Mouse (Mus musculus): ENCODE data around the gene Lin54. TPM values are rescaled to one million over a fixed set of nuclear protein-coding genes. Genes with fewer than 3 reads are reported as not detected.

Lin54 gene
- polyA plus RNA-seq, 1 experiment from 2014 or later, result 9.3 TPM

- Histone ChIP-seq H3K36me3 (peaks cover 31% of the 10 kb centered on the region), H3K9me3 (replicated peaks) (no peaks in the 10 kb centered on the region)
- no peak for ATAC-seq (ENCODE audit: low read depth)
Observed at GRCm38 (mm10) chr5:100488231-100488630, 12.2 kb downstream of the Lin54 start.

GRCm38 (mm10) chr5:100487120-100487519, 13.3 kb downstream of the Lin54 start:
- Histone ChIP-seq H3K9me3 (replicated peaks) (no peaks in the 10 kb centered on the region), H3K4me1 (replicated peaks) (peaks cover 36% of the 10 kb centered on the region), H3K4me2 (no peak overlapping the region), H3K36me3 (peaks cover 31% of the 10 kb centered on the region), H3K27ac (no peak overlapping the region), H3K9ac (no peak overlapping the region), H3K27me3 (no peaks in the 10 kb centered on the region), H3K4me3 (replicated peaks) (no peak overlapping the region)
- 78% methylated on average over 2 of the region's 2 CpGs for WGBS (ENCODE audit: insufficient replicate concordance)
- no peak for ATAC-seq (ENCODE audit: low read depth)
- no peak for DNase-seq

More at GRCm38 (mm10) chr5:100488231-100488630, 12.2 kb downstream of the Lin54 start:
- Histone ChIP-seq H3K4me3 (replicated peaks) (no peak overlapping the region), H3K4me2 (no peak overlapping the region), H3K9ac (no peak overlapping the region), H3K27ac (no peak overlapping the region), H3K27me3 (no peaks in the 10 kb centered on the region), H3K4me1 (replicated peaks) (peaks cover 36% of the 10 kb centered on the region)
- WGBS (ENCODE audit: insufficient replicate concordance), result 88% methylated on average over 3 of the region's 3 CpGs
- DNase-seq, result no peak

GRCm38 (mm10) chr5:100483569-100483968, 16.9 kb downstream of the Lin54 start:
- no peak overlapping the region for H3K9ac ChIP-seq
- peaks cover 11% of the 10 kb centered on the region; the same call in 1 of the 2 replicates for H3K4me1 ChIP-seq (replicated peaks)
- no peak for DNase-seq
- H3K36me3 ChIP-seq, result peaks cover 52% of the 10 kb centered on the region
- no peak for ATAC-seq (ENCODE audit: low read depth)
- no peaks in the 10 kb centered on the region for H3K27me3 ChIP-seq
- H3K4me2 ChIP-seq, result no peak overlapping the region
- no peak overlapping the region for H3K27ac ChIP-seq
- H3K9me3 ChIP-seq (replicated peaks), result no peaks in the 10 kb centered on the region
- no peak overlapping the region for H3K4me3 ChIP-seq (replicated peaks)

DNA sequence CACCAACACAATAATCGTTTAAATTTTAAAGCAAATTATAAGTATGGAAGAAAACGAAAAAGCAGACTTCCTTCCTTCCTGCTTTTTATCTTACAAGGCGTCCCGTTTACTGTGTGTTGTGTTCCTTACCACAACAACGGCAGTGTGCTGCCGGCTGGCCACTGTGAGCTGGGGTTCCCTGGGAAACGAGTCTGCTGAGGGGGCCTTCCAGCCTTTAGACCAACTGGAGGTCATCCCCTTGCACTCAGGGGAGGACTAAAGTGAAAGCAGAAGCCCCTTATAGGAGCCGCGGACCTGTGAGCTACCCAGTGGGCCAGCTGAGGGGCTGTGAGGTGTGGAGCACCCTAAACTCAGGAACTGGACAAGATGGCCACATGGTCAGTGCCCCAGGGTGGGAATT, 22.8 kb downstream of the Lin54 start:
- H3K4me1 ChIP-seq (replicated peaks), result no peaks in the 10 kb centered on the region
- ATAC-seq (ENCODE audit: low read depth), result no peak
- H3K27me3 ChIP-seq, result no peaks in the 10 kb centered on the region
- DNase-seq, result no peak
- WGBS (ENCODE audit: insufficient replicate concordance), result 65% methylated on average over 9 of the region's 9 CpGs
- H3K4me3 ChIP-seq (replicated peaks), result no peak overlapping the region
- H3K36me3 ChIP-seq, result peaks cover 59% of the 10 kb centered on the region
- no peaks in the 10 kb centered on the region for H3K9me3 ChIP-seq (replicated peaks)
- no peak overlapping the region for H3K9ac ChIP-seq
- H3K27ac ChIP-seq, result no peak overlapping the region
- H3K4me2 ChIP-seq, result no peak overlapping the region

- H3K4me1 ChIP-seq (replicated peaks), result no peaks in the 10 kb centered on the region
- H3K4me3 ChIP-seq (replicated peaks), result no peak overlapping the region
- no peaks in the 10 kb centered on the region for H3K9me3 ChIP-seq (replicated peaks)
- H3K27me3 ChIP-seq, result no peaks in the 10 kb centered on the region
- H3K27ac ChIP-seq, result no peak overlapping the region
- H3K4me2 ChIP-seq, result no peak overlapping the region
- H3K36me3 ChIP-seq, result peaks cover 61% of the 10 kb centered on the region
- DNase-seq (no peak), ATAC-seq (ENCODE audit: low read depth) (no peak)
- 55% methylated on average over 3 of the region's 3 CpGs for WGBS (ENCODE audit: insufficient replicate concordance)
- no peak overlapping the region for H3K9ac ChIP-seq
Observed at GRCm38 (mm10) chr5:100476328-100476727, 24.1 kb downstream of the Lin54 start.

- no peak overlapping the region for H3K9ac ChIP-seq
- H3K9me3 ChIP-seq (replicated peaks), result no peaks in the 10 kb centered on the region
- peaks cover 23% of the 10 kb centered on the region for H3K4me1 ChIP-seq (replicated peaks)
- H3K4me3 ChIP-seq (replicated peaks), result no peak overlapping the region
- no peaks in the 10 kb centered on the region for H3K27me3 ChIP-seq
- no peak for ATAC-seq (ENCODE audit: low read depth)
- no peak overlapping the region for H3K4me2 ChIP-seq
- H3K27ac ChIP-seq, result no peak overlapping the region
- 86% methylated on average over 7 of the region's 7 CpGs for WGBS (ENCODE audit: insufficient replicate concordance)
- no peak for DNase-seq
- H3K36me3 ChIP-seq, result peaks cover 47% of the 10 kb centered on the region
Observed at GRCm38 (mm10) chr5:100467336-100467735, 33.1 kb downstream of the Lin54 start.

GRCm38 (mm10) chr5:100466624-100467023, 33.8 kb downstream of the Lin54 start:
- H3K9me3 ChIP-seq (replicated peaks), result no peaks in the 10 kb centered on the region
- H3K9ac ChIP-seq, result no peak overlapping the region
- H3K27ac ChIP-seq, result no peak overlapping the region
- peaks cover 43% of the 10 kb centered on the region for H3K36me3 ChIP-seq
- DNase-seq, result no peak
- no peak overlapping the region for H3K4me2 ChIP-seq
- no peak overlapping the region for H3K4me3 ChIP-seq (replicated peaks)
- no peaks in the 10 kb centered on the region for H3K27me3 ChIP-seq
- ATAC-seq (ENCODE audit: low read depth), result peak; percentile 54; the same call in 1 of the 2 replicates
- WGBS (ENCODE audit: insufficient replicate concordance), result 40% methylated on average over 10 of the region's 10 CpGs
- peaks cover 23% of the 10 kb centered on the region for H3K4me1 ChIP-seq (replicated peaks)

DNA sequence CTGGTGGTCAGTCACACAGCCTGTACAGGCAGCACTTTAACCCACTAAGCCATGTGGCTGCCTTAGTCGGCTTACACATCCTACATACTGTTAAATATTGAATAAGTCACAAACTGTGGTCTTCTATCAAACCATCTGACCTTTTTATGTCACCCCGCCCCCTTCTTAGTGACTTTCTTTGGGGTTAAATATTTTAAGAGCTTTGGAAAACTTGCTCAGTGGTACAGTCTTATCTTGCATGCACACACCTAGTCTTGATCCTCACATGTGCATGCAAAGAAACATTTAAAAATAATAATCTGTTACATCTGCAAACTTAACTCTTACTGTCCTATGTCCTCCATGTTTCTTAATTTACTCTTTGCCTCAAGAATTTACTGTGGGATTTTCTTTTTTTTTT, 38.1 kb downstream of the Lin54 start:
- Histone ChIP-seq H3K36me3 (peaks cover 68% of the 10 kb centered on the region), H3K9ac (no peak overlapping the region), H3K4me1 (replicated peaks) (peaks cover 22% of the 10 kb centered on the region), H3K27ac (no peak overlapping the region), H3K4me2 (no peak overlapping the region), H3K4me3 (replicated peaks) (no peak overlapping the region), H3K9me3 (replicated peaks) (no peaks in the 10 kb centered on the region), H3K27me3 (no peaks in the 10 kb centered on the region)
- WGBS (ENCODE audit: insufficient replicate concordance), result 61% methylated on average over 2 of the region's 2 CpGs
- DNase-seq (no peak), ATAC-seq (ENCODE audit: low read depth) (peak; percentile 44)

DNA sequence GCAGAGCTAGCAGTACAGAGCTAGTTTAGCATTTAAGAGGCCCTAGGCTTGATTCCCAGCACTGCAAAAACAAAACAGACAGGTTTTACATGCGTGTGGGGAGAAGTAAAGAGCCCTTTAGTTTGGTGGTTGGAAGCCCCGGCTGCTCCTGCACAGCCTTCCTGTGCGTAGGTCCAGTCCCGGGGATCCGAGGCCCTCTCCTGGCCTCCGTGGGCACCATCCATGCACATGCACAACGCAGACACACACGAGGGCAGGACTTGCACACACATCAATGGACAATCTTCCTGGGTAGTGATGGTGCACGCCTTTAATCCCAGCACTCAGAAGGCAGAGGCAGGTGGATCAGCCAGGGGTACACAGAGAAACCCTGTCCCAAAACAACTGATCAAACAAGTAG, 38.9 kb downstream of the Lin54 start:
- WGBS (ENCODE audit: insufficient replicate concordance), result 90% methylated on average over 9 of the region's 9 CpGs
- ATAC-seq (ENCODE audit: low read depth) (no peak), DNase-seq (no peak)
- Histone ChIP-seq H3K4me2 (no peak overlapping the region), H3K9me3 (replicated peaks) (no peaks in the 10 kb centered on the region), H3K4me1 (replicated peaks) (peaks cover 13% of the 10 kb centered on the region), H3K36me3 (peaks cover 70% of the 10 kb centered on the region), H3K4me3 (replicated peaks) (no peak overlapping the region), H3K27ac (no peak overlapping the region), H3K9ac (no peak overlapping the region), H3K27me3 (no peaks in the 10 kb centered on the region)

GRCm38 (mm10) chr5:100459468-100459867, 41.0 kb downstream of the Lin54 start:
- Histone ChIP-seq H3K36me3 (peaks cover 76% of the 10 kb centered on the region), H3K9me3 (replicated peaks) (no peaks in the 10 kb centered on the region), H3K27ac (no peak overlapping the region), H3K27me3 (no peaks in the 10 kb centered on the region), H3K4me2 (no peak overlapping the region), H3K9ac (no peak overlapping the region), H3K4me3 (replicated peaks) (no peak overlapping the region), H3K4me1 (replicated peaks) (peaks cover 8% of the 10 kb centered on the region)
- DNase-seq, result no peak
- ATAC-seq (ENCODE audit: low read depth), result no peak
- WGBS (ENCODE audit: insufficient replicate concordance), result 90% methylated on average over 5 of the region's 5 CpGs

DNA sequence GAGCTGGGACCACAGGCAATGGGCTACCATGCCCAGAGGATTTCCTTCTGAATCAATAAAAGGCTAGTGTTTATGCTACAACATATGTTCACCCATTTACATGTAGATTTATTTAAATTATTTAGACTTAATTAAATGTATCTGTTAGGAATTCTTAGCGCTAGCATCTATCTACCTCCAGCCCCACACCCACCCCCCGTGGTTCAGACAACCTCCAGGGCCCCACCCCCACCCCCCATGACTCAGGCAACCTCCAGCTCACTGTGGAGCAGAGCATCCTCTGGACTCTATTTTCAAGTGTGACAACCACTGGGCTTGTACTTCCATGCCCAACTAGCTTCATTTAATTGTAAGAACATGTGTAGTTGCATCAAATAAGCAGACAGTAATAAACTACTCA, 48.6 kb downstream of the Lin54 start:
- H3K27ac ChIP-seq, result no peak overlapping the region
- H3K4me1 ChIP-seq (replicated peaks), result no peaks in the 10 kb centered on the region
- DNase-seq (no peak), ATAC-seq (ENCODE audit: low read depth) (no peak)
- H3K4me3 ChIP-seq (replicated peaks), result no peak overlapping the region
- no peaks in the 10 kb centered on the region for H3K9me3 ChIP-seq (replicated peaks)
- no peaks in the 10 kb centered on the region for H3K27me3 ChIP-seq
- H3K36me3 ChIP-seq, result peaks cover 98% of the 10 kb centered on the region
- WGBS (ENCODE audit: insufficient replicate concordance), result 83% methylated on average over 2 of the region's 2 CpGs
- H3K4me2 ChIP-seq, result no peak overlapping the region
- no peak overlapping the region for H3K9ac ChIP-seq

GRCm38 (mm10) chr5:100438796-100439195, 61.6 kb downstream of the Lin54 start:
- Histone ChIP-seq H3K27ac (no peak overlapping the region), H3K4me3 (replicated peaks) (no peak overlapping the region), H3K4me2 (no peak overlapping the region), H3K27me3 (no peaks in the 10 kb centered on the region), H3K9ac (no peak overlapping the region), H3K4me1 (replicated peaks) (no peaks in the 10 kb centered on the region; the same call in 1 of the 2 replicates), H3K36me3 (peaks cover 52% of the 10 kb centered on the region), H3K9me3 (replicated peaks) (no peaks in the 10 kb centered on the region)
- ATAC-seq (ENCODE audit: low read depth), result no peak
- WGBS (ENCODE audit: insufficient replicate concordance), result 97% methylated on average over 14 of the region's 14 CpGs
- DNase-seq, result no peak

All from liver, embryonic 13.5 days (tissue).